Mouse (Mus musculus): ENCODE data around the gene 4921517D22Rik.

- TF ChIP-seq POLR2A (IDR thresholded peaks at IDR 0.05; ENCODE audit: insufficient read length, low read depth): no peak
- TF ChIP-seq TCF3 (IDR thresholded peaks at IDR 0.05; ENCODE audit: insufficient read length, low read depth): no peak
- TF ChIP-seq MAX (IDR thresholded peaks at IDR 0.05; ENCODE audit: low read depth): no peak
- no peak for TF ChIP-seq TCF12 (IDR thresholded peaks at IDR 0.05; ENCODE audit: insufficient read depth, poor library complexity, severe bottlenecking)
- TF ChIP-seq MYOG (IDR thresholded peaks at IDR 0.05; ENCODE audit: control insufficient read depth in 1 of 3, insufficient read depth in 1 of 3, insufficient read length in 2 of 3, low read depth in 2 of 3): no peak
- TF ChIP-seq MYOD1 (IDR thresholded peaks at IDR 0.05; ENCODE audit: control insufficient read depth in 1 of 3, insufficient read length in 2 of 3, low read depth in 2 of 3): no peak
- TF ChIP-seq SRF (IDR thresholded peaks at IDR 0.05; ENCODE audit: control insufficient read depth, insufficient read length, low read depth): no peak
Measured at GRCm38 (mm10) chr13:59674215-59674614, 19.7 kb downstream of the 4921517D22Rik start.

Data from myocyte (in vitro differentiated cells).